Mouse (Mus musculus) brain, embryonic 14.5 days (tissue): Measurements from ENCODE around the gene Caml. TPM values are rescaled to one million over a fixed set of nuclear protein-coding genes. Genes with fewer than 3 reads are reported as not detected.
A peak's percentile ranks its signal among the peaks of the same experiment; 100 is the strongest.
"Not testable (repeated sequence)": the region's sequence is repeated elsewhere in the genome, so short reads cannot be mapped to it uniquely, and the experiment has no call there.

Experiments
- DNase-seq: peaks from one replicate; pipeline ENCODE4 v3.0.0-alpha.2; 2011; ENCODE audit warnings: low read depth
- CTCF ChIP-seq: fragments of 200-500 bp; IDR thresholded peaks from 2 replicates; pipeline ENCODE4 v1.5.1; 2012; ENCODE audit warnings: inconsistent platforms, mild to moderate bottlenecking, moderate library complexity, borderline replicate concordance; ENCODE audit not compliant: insufficient read depth, insufficient read length; ENCODE audit errors: extremely low read depth
- POLR2A ChIP-seq: fragments of 200-500 bp; IDR thresholded peaks from 2 replicates; pipeline ENCODE4 v1.6.1; 2012; ENCODE audit warnings: mild to moderate bottlenecking, inconsistent platforms, borderline replicate concordance; ENCODE audit not compliant: poor library complexity, insufficient read depth, insufficient read length, severe bottlenecking; ENCODE audit errors: extremely low read depth
- polyA plus RNA-seq: library from polyadenylated mRNA; depleted of rRNA; stranded (reverse); fragments of >200 nt; gene quantifications from 2 replicates; pipeline ENCODE4 v1.2.3, GENCODE M21; 2012; rRNA removed

Caml gene
- 74.6 and 80.9 TPM in 2 replicates for polyA plus RNA-seq

GRCm38 (mm10) chr13:55622649-55623541, at the start of gene Caml:
Caml (plus strand) TSS chr13:55623005.
- peak; percentile 97 for DNase-seq
- peak; percentile 42; the same call in 1 of the 2 replicates for TF ChIP-seq POLR2A
- TF ChIP-seq CTCF = no peak

GRCm38 (mm10) chr13:55573432-55573831, 49.4 kb upstream of the Caml start, which contains the start of gene Tmed9:
Tmed9 (plus strand) TSS chr13:55573732.
- no peak for TF ChIP-seq POLR2A
- TF ChIP-seq CTCF = no peak
- no peak for DNase-seq

- peak; percentile 45 for DNase-seq
- TF ChIP-seq POLR2A (no peak), CTCF (no peak)
These were observed 48.5 kb upstream of the Caml start for GRCm38 (mm10) chr13:55574321-55574720.

- TF ChIP-seq CTCF (no peak), POLR2A (no peak)
- no peak for DNase-seq
These were observed 46.9 kb upstream of the Caml start for GRCm38 (mm10) chr13:55575932-55576331.

GRCm38 (mm10) chr13:55576872-55577271, 45.9 kb upstream of the Caml start:
- DNase-seq = not testable (repeated sequence)

GRCm38 (mm10) chr13:55578086-55578485, 44.7 kb upstream of the Caml start:
- no peak for DNase-seq
- TF ChIP-seq POLR2A = no peak
- TF ChIP-seq CTCF = no peak

GRCm38 (mm10) chr13:55591961-55592490, 30.8 kb upstream of the Caml start:
- no peak for DNase-seq

GRCm38 (mm10) chr13:55592512-55593253, 30.1 kb upstream of the Caml start:
- peak; percentile 99 for DNase-seq

More at GRCm38 (mm10) chr13:55591961-55592490, 30.8 kb upstream of the Caml start:
- TF ChIP-seq POLR2A (no peak), CTCF (no peak)

GRCm38 (mm10) chr13:55593254-55593747, 29.5 kb upstream of the Caml start:
- no peak for TF ChIP-seq POLR2A
- DNase-seq = no peak

More at GRCm38 (mm10) chr13:55592512-55593253, 30.1 kb upstream of the Caml start:
- no peak for TF ChIP-seq CTCF
- peak; percentile 88; the same call in 1 of the 2 replicates for TF ChIP-seq POLR2A

- TF ChIP-seq CTCF (no peak), POLR2A (no peak)
- DNase-seq = peak; percentile 20
These were observed 27.4 kb upstream of the Caml start for GRCm38 (mm10) chr13:55595375-55595774.

- DNase-seq = no peak
- no peak for TF ChIP-seq POLR2A
- no peak for TF ChIP-seq CTCF
These were observed 26.0 kb upstream of the Caml start for GRCm38 (mm10) chr13:55596802-55597201.
